Mouse (Mus musculus): ENCODE measurements around the gene Tbc1d5.

GRCm38 (mm10) chr17:51162366-51162765 lies 16.8 kb downstream of the Tbc1d5 start:
- TF ChIP-seq EP300 (IDR thresholded peaks at IDR 0.05; ENCODE audit: low read length): no peak
- no peak for TF ChIP-seq CTCF (conservative IDR thresholded peaks at IDR 0.05 in 1 of 2, IDR thresholded peaks at IDR 0.05 in 1 of 2; ENCODE audit: low read depth in 2 of 2, low read length in 2 of 2)
- TF ChIP-seq HCFC1 (IDR thresholded peaks at IDR 0.05; ENCODE audit: low read depth, low read length): no peak
- no peak for TF ChIP-seq MXI1 (IDR thresholded peaks at IDR 0.05; ENCODE audit: low read depth, low read length)
- TF ChIP-seq CHD2 (IDR thresholded peaks at IDR 0.05; ENCODE audit: low read length): no peak
